Mouse (Mus musculus) erythroblast, adult 5-6 weeks (primary cell): ENCODE data around the gene Ly6g6f. TPM values are rescaled to one million over a fixed set of nuclear protein-coding genes. Genes with fewer than 3 reads are reported as not detected.
A peak's percentile ranks its signal among the peaks of the same experiment; 100 is the strongest.
"Not testable (repeated sequence)": the region's sequence is repeated elsewhere in the genome, so short reads cannot be mapped to it uniquely, and the experiment has no call there.

Experiments used
- ATAC-seq: replicated peaks from 2 replicates; pipeline ENCODE4 v1.8.0; 2016; ENCODE audit warnings: moderate number of reproducible peaks, mild to moderate bottlenecking, moderate TSS enrichment, inconsistent platforms; ENCODE audit not compliant: poor library complexity, low FRiP score, severe bottlenecking
- total RNA-seq, 2 experiments: library from RNA; stranded (forward) in 1 of 2; stranded (reverse) in 1 of 2; fragments of 150-400 nt in 1 of 2; fragments of 200-764, 138-1000 nt in 1 of 2; gene quantifications; 2 replicates each; pipeline versions ENCODE4 v1.2.3 to v1.2.4; 2015 to 2017; ENCODE audit warnings: low replicate concordance in 2 of 2

Ly6g6f gene
- total RNA-seq (2015; ENCODE audit: low replicate concordance) (not detected in 2 replicates), total RNA-seq (2017; ENCODE audit: low replicate concordance) (not detected in 2 replicates)

DNA sequence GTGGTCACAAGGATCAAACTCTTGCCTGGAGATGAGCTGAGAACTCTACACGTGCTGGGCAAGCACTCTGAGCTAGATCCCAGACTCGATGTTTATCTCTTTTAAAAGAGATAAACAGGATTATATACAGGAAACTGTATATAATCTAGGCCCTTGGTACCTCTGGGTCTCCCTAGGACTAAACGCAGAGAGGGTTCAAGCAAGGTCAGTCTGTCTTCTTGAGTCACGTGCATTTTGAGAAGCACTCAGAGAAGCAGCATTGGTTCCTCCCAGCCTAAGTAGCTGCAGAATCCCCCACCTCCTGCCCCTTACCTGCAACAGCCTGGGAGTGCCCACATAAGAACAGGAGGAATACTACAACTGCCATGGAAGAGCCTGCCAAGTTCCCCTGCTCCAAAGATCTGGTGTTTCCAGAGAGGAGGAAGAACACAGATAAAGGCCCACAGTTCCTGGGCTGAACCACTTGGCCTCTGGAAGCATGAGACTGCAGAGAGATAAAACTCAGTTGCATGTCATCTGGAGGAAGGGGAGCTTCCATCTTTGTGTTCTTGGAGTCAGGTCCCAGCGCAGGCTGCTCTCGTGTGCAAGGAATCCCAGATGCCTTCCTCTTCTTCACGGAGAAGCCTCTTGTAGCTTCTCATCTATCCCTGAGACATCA is at the start of gene Ly6g6f:
Gene Ly6g6f (minus strand): TSS at position 403 of the 658 bp plus-strand sequence.
- ATAC-seq: no peak

GRCm38 (mm10) chr17:35134801-35135590 is 49.6 kb upstream of the Ly6g6f start, which contains the start of gene Bag6:
Bag6 (plus strand) TSS chr17:35135178.
- ATAC-seq: peak; percentile 90

- no peak for ATAC-seq
Observed at GRCm38 (mm10) chr17:35133517-35133916, 48.1 kb upstream of the Ly6g6f start.

- ATAC-seq: no peak
Observed at GRCm38 (mm10) chr17:35132174-35132560, 46.8 kb upstream of the Ly6g6f start.

- no peak for ATAC-seq
Observed at GRCm38 (mm10) chr17:35131500-35132173, 46.2 kb upstream of the Ly6g6f start, which contains the start of gene Apom. Apom (minus strand) TSS chr17:35132050.

- no peak for ATAC-seq
Observed at GRCm38 (mm10) chr17:35131038-35131437, 45.6 kb upstream of the Ly6g6f start.

DNA sequence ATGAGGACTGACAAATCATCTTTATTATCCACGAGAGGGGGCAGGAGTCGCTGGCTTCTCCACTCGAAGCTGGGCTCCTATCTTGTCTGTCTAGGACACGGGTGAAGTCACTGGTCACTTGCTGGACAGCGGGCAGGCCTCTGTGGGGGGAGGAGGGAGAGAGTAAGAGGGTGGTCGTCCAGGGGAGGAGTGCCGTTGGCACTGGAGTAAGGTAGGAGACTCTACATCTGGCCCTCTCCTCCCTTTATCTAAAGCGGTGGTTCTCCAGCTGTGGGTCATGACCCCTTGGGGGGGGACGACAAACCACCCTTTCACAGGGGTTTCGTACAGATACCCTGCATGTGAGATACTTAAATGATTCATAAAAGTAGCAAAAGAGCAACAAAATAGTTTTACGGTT is 43.6 kb upstream of the Ly6g6f start:
- no peak for ATAC-seq

- no peak for ATAC-seq
Observed at GRCm38 (mm10) chr17:35127017-35127416, 41.6 kb upstream of the Ly6g6f start.

DNA sequence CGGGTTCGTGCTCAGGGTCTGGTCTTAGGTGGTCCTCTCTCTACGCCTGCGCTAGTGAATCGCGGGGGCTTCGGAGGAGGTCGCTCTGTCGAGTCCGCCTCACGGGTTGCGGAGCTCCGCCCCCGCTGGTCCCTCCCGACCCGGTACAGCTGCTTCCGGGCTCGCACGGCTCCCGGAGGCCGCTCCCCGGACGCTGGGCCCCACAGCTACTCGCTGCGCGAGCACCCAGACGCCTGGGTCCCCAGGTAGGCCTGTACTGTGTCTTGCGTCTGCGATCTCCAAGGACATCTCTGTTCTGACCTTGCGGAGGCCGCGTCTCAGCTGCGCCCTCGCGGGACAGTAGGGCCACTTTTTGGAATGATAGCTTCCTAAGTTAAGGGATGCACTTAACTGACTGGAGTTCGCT is 40.8 kb upstream of the Ly6g6f start, which contains the start of gene D17H6S53E:
Gene D17H6S53E (plus strand): TSS at position 168 of the 406 bp plus-strand sequence.
- peak; percentile 73 for ATAC-seq

DNA sequence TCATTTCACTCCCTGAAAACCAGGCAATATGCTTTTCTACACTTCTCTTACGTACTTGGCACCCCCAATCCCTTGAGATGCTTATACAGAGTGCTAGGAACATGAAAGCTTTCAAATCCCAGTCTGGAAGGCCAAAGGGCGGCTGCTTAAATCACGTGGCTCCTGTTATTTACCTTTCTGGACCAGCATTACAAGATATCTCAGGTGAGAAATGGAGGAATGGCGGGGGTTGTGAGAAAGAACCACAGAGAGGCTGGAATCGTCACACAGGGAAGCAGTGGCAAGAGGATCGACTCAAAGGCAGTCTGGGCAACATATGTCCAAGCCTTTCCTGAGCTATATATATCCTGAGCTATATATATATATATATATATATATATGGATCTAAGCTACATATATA is 40.2 kb upstream of the Ly6g6f start:
- no peak for ATAC-seq

GRCm38 (mm10) chr17:35125081-35125480 is 39.7 kb upstream of the Ly6g6f start:
- ATAC-seq: no peak

DNA sequence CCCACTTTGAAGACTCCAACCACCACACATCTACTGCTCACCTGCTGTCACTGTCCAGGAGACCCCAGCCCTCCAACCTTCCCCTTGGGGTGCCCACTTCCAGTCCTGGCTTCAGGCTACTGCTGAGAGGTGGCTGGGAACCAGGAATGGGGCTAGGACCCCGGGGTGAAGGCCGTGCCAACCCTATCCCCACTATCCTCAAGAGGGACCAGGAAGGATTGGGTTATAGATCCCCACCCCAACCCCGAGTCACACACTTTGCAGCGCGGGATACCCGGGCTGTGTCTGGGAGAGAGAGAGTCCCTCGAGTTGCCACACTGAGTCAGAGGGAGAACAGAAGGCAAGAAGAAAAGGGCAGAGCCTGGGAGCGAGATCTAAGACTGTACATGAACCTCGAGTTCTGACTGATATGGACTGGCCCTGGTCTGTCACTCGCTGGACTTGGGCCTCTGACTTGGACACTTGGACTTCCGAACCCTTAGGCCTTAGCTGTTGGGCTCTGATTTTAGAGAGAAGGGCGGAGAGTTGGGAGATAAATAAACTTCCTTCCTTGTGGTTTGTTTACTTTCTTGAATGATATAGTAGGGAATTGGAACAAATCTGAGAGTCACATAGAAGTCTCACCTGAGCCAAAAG is 39.0 kb upstream of the Ly6g6f start:
- not testable (repeated sequence) for ATAC-seq

DNA sequence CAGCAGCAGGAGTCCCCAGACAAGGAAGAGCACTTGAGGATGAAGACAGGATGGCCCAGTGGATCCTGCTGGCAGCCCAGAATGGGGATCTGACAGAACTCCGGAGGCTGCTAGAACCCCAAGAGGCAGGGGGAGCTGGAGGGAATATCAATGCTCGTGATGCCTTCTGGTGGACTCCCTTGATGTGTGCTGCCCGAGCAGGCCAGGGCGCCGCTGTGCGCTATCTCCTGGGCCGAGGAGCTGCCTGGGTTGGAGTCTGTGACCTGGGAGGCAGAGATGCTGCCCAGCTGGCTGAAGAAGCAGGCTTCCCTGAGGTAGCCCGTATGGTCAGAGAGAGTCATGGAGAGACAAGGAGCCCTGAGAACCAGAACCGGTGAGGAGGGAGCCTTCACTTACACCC is 37.9 kb upstream of the Ly6g6f start:
- not testable (repeated sequence) for ATAC-seq

DNA sequence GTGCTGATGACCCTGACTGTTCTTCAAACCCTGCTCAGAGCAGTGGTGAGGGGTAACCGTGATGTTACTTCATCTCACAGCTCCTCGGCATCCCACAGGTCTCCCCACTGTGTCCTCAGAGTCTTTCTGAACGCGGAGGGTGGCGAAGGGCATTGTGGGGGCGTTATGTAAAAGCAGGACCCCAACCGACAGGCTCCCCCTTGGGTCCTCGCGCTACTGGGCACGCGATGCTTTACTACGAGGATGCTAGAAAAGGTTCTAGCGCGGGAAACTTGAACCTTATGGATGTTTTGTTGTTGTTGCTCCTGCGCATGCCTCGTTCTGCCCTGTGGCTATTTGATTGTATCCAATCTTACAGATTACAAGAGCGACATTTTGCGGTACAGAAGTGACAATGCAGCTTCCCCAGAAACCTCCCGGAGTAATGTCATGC is 36.5 kb upstream of the Ly6g6f start, which contains the start of gene Csnk2b:
Gene Csnk2b (minus strand): TSS at position 183 of the 433 bp plus-strand sequence.
- no peak for ATAC-seq

GRCm38 (mm10) chr17:35121143-35121799 is 35.9 kb upstream of the Ly6g6f start, which contains the start of gene Gpank1:
Gpank1 (plus strand) TSS chr17:35121455.
- peak; percentile 93 for ATAC-seq

GRCm38 (mm10) chr17:35120745-35121142 is 35.3 kb upstream of the Ly6g6f start:
- ATAC-seq: peak; percentile 22

DNA sequence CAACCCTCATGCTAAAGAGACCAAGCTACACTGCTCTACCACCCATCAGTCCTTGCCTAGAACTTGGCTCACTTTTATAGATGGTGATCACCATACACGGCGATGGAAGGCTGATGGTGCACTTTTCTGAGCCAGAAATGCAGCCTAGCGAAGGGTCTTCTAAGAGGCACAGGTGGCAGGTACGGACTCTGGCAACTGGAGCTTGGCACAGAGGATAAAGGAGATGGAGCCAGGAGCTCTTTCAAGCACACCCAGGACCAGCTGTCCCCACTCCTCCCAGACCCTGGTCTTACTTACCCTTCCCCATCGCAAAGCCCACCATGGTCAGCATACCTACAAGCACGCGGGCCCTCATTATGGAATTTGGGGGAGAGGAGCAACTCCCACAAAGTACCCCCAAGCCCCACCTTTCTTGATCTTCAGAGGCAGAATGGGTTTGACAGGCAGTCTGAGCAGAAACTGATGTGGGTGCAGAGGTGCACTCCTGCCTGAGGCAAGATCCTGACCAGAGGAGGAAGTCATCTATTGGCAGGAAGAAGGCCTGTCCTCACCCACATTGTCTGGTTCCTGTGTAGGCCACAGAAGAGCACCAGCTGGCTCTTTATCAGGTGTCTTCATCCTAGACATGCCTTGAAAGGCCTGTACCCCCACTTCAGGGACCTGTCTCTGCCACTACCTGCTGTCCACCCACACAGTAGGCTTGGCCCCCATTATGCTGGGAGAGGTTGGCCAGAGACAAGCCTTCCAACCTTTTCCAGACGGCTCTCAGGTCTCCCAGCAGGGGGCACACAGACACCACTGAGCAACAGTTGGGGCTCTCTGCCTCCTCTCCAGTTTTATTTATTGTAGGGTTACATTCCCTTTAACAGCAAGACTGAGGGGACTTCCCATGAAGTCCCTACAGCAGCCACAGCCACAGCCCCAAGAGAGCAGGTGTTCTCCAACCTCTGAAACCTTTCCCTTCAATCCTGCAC is 29.9 kb upstream of the Ly6g6f start, which contains the start of gene Ly6g5b:
Gene Ly6g5b (minus strand): TSS at position 383 of the 974 bp plus-strand sequence.
- peak; percentile 58 for ATAC-seq

- ATAC-seq: no peak
Observed at GRCm38 (mm10) chr17:35111774-35112173, 26.4 kb upstream of the Ly6g6f start.
